Mouse (Mus musculus) CH12.LX (cell line): ENCODE data around the gene Frat2. TPM values are rescaled to one million over a fixed set of nuclear protein-coding genes. Genes with fewer than 3 reads are reported as not detected.

Source experiments
- DNase-seq: peaks from one replicate; pipeline ENCODE4 v3.0.0-alpha.2; 2013; ENCODE audit errors: extremely low read depth
- H3K27ac ChIP-seq: 2 replicates; pipeline ENCODE4 v1.5.1; 2012; ENCODE audit warnings: low read depth, mild to moderate bottlenecking, control low read depth, moderate library complexity; ENCODE audit not compliant: insufficient read depth
- H3K27me3 ChIP-seq: replicated peaks from 2 replicates; pipeline ENCODE3; 2012; ENCODE audit warnings: inconsistent platforms
- H3K36me3 ChIP-seq, 2 experiments: replicated peaks in 1 of 2; 2 replicates each; pipeline versions ENCODE3 to v1.6.1; 2012; ENCODE audit warnings: inconsistent platforms in 1 of 2, low read length in 1 of 2, mild to moderate bottlenecking in 1 of 2, mixed read lengths in 1 of 2, moderate library complexity in 1 of 2; ENCODE audit not compliant: control insufficient read depth in 1 of 2, insufficient read depth in 1 of 2
- H3K4me1 ChIP-seq, 2 experiments: 2 replicates each; pipeline ENCODE4 v1.6.1; 2012; ENCODE audit warnings: inconsistent platforms in 1 of 2, moderate library complexity in 1 of 2; ENCODE audit not compliant: insufficient read depth in 2 of 2, control insufficient read depth in 1 of 2
- H3K4me2 ChIP-seq: 2 replicates; pipeline ENCODE4 v1.6.1; 2012; ENCODE audit warnings: low read depth, mild to moderate bottlenecking, control low read depth; ENCODE audit not compliant: poor library complexity, insufficient read depth, severe bottlenecking
- H3K4me3 ChIP-seq, 3 experiments: fragments of 150-350 bp in 1 of 3; sonication (generic) in 1 of 3; replicated peaks in 1 of 3; 2 replicates each; pipeline versions ENCODE3 to v1.5.1; 2011 to 2012; ENCODE audit warnings: low read depth in 2 of 3, low read length in 2 of 3, mild to moderate bottlenecking in 2 of 3, moderate library complexity in 2 of 3, control low read depth in 1 of 3, improper control_type of control experiment in 1 of 3, inconsistent platforms in 1 of 3, mixed read lengths in 1 of 3; ENCODE audit not compliant: poor library complexity in 1 of 3
- H3K79me2 ChIP-seq: replicated peaks from 2 replicates; pipeline ENCODE4 v1.6.1; 2012; ENCODE audit warnings: mild to moderate bottlenecking, moderate library complexity; ENCODE audit not compliant: control insufficient read depth, poor library complexity, insufficient read depth, severe bottlenecking; ENCODE audit errors: extremely low read depth
- H3K9ac ChIP-seq: 2 replicates; pipeline ENCODE4 v1.6.1; 2012; ENCODE audit warnings: low read depth, mild to moderate bottlenecking, control low read depth, moderate library complexity; ENCODE audit not compliant: insufficient read depth
- H3K9me3 ChIP-seq: replicated peaks from 2 replicates; pipeline ENCODE3; 2012; ENCODE audit warnings: low read length, inconsistent platforms, mixed read lengths
- BHLHE40 ChIP-seq: IDR thresholded peaks from 2 replicates; pipeline ENCODE4 v1.6.1; 2011; ENCODE audit warnings: mild to moderate bottlenecking, low read depth, low read length, improper control_type of control experiment
- CTCF ChIP-seq, 2 experiments: IDR thresholded peaks in 1 of 2; conservative IDR thresholded peaks in 1 of 2; 2 replicates each; pipeline ENCODE4 v1.5.1; 2011 to 2012; ENCODE audit warnings: low read depth in 2 of 2, low read length in 2 of 2, improper control_type of control experiment in 1 of 2, inconsistent platforms in 1 of 2, mild to moderate bottlenecking in 1 of 2, moderate library complexity in 1 of 2
- E2F4 ChIP-seq: IDR thresholded peaks from 2 replicates; pipeline ENCODE4 v1.6.1; 2011; ENCODE audit warnings: low read depth, low read length, improper control_type of control experiment; ENCODE audit not compliant: insufficient replicate concordance
- ELF1 ChIP-seq: IDR thresholded peaks from 2 replicates; pipeline ENCODE4 v1.6.1; 2014; ENCODE audit warnings: low read depth, mild to moderate bottlenecking, inconsistent platforms, low read length, improper control_type of control experiment
- EP300 ChIP-seq: IDR thresholded peaks from 2 replicates; pipeline ENCODE4 v1.6.1; 2011; ENCODE audit warnings: low read length, improper control_type of control experiment
- GABPA ChIP-seq: IDR thresholded peaks from 2 replicates; pipeline ENCODE4 v1.6.1; 2012; ENCODE audit warnings: low read depth, low read length, improper control_type of control experiment, inconsistent platforms; ENCODE audit not compliant: insufficient replicate concordance
- HCFC1 ChIP-seq: IDR thresholded peaks from 2 replicates; pipeline ENCODE4 v1.6.1; 2012; ENCODE audit warnings: low read depth, mild to moderate bottlenecking, inconsistent platforms, low read length, improper control_type of control experiment
- JUN ChIP-seq: IDR thresholded peaks from 2 replicates; pipeline ENCODE4 v1.6.1; 2011; ENCODE audit warnings: low read depth, mild to moderate bottlenecking, low read length, improper control_type of control experiment, moderate library complexity; ENCODE audit not compliant: insufficient read depth
- JUND ChIP-seq: conservative IDR thresholded peaks from 2 replicates; pipeline ENCODE4 v1.6.1; 2011; ENCODE audit warnings: low read depth, low read length, improper control_type of control experiment
- KAT2A ChIP-seq: IDR thresholded peaks from 2 replicates; pipeline ENCODE4 v1.6.1; 2012; ENCODE audit warnings: low read length, improper control_type of control experiment, inconsistent platforms; ENCODE audit not compliant: insufficient replicate concordance
- MAFK ChIP-seq: IDR thresholded peaks from 2 replicates; pipeline ENCODE4 v1.6.1; 2011; ENCODE audit warnings: low read length, improper control_type of control experiment; ENCODE audit not compliant: insufficient replicate concordance
- MAZ ChIP-seq: IDR thresholded peaks from 2 replicates; pipeline ENCODE4 v1.6.1; 2012; ENCODE audit warnings: low read depth, mild to moderate bottlenecking, inconsistent platforms, low read length, improper control_type of control experiment, moderate library complexity
- MEF2A ChIP-seq: IDR thresholded peaks from 2 replicates; pipeline ENCODE4 v1.6.1; 2014; ENCODE audit warnings: low read depth, mild to moderate bottlenecking, inconsistent platforms, low read length, improper control_type of control experiment, borderline replicate concordance
- MXI1 ChIP-seq: IDR thresholded peaks from 2 replicates; pipeline ENCODE4 v1.6.1; 2011; ENCODE audit warnings: mild to moderate bottlenecking, low read depth, low read length, improper control_type of control experiment
- NELFE ChIP-seq: IDR thresholded peaks from 2 replicates; pipeline ENCODE4 v1.6.1; 2011; ENCODE audit warnings: low read depth, low read length, improper control_type of control experiment
- NRF1 ChIP-seq: IDR thresholded peaks from 2 replicates; pipeline ENCODE4 v1.6.1; 2014; ENCODE audit warnings: low read depth, mild to moderate bottlenecking, inconsistent platforms, low read length, improper control_type of control experiment, moderate library complexity
- POLR2A ChIP-seq: IDR thresholded peaks from 2 replicates; pipeline ENCODE4 v1.6.1; 2011; ENCODE audit warnings: low read depth, mild to moderate bottlenecking, improper control_type of control experiment, low read length
- POLR2AphosphoS2 ChIP-seq: IDR thresholded peaks from 2 replicates; pipeline ENCODE4 v1.6.1; 2011; ENCODE audit warnings: low read depth, low read length, improper control_type of control experiment
- RAD21 ChIP-seq: IDR thresholded peaks from 2 replicates; pipeline ENCODE4 v1.6.1; 2011; ENCODE audit warnings: low read depth, mild to moderate bottlenecking, low read length, improper control_type of control experiment, moderate library complexity
- RCOR1 ChIP-seq: conservative IDR thresholded peaks from 2 replicates; pipeline ENCODE4 v1.6.1; 2012; ENCODE audit warnings: low read depth, mild to moderate bottlenecking, inconsistent platforms, low read length, improper control_type of control experiment
- SIN3A ChIP-seq: IDR thresholded peaks from 2 replicates; pipeline ENCODE4 v1.6.1; 2012; ENCODE audit warnings: low read length, improper control_type of control experiment, inconsistent platforms
- TCF12 ChIP-seq: IDR thresholded peaks from 2 replicates; pipeline ENCODE4 v1.6.1; 2014; ENCODE audit warnings: low read depth, mild to moderate bottlenecking, inconsistent platforms, low read length, improper control_type of control experiment
- UBTF ChIP-seq: IDR thresholded peaks from 2 replicates; pipeline ENCODE4 v1.6.1; 2012; ENCODE audit warnings: low read depth, mild to moderate bottlenecking, inconsistent platforms, low read length, improper control_type of control experiment, moderate library complexity
- USF2 ChIP-seq: conservative IDR thresholded peaks from 2 replicates; pipeline ENCODE4 v1.6.1; 2011; ENCODE audit warnings: low read depth, low read length, improper control_type of control experiment
- ZC3H11A ChIP-seq: IDR thresholded peaks from 2 replicates; pipeline ENCODE4 v1.6.1; 2012; ENCODE audit warnings: low read depth, mild to moderate bottlenecking, inconsistent platforms, low read length, improper control_type of control experiment
- ZKSCAN1 ChIP-seq: IDR thresholded peaks from 2 replicates; pipeline ENCODE4 v1.6.1; 2012; ENCODE audit warnings: low read depth, inconsistent platforms, low read length, improper control_type of control experiment, borderline replicate concordance
- dilution Hi-C: fragments of 300-500 bp; cut with MboI; formaldehyde crosslinking; loops from 2 replicates; pipeline ENCODE4 v1.14.3; 2020; ENCODE audit warnings: low sequenced_read_pairs; ENCODE audit not compliant: extremely low pct_unique_long_range_greater_than_20kb, extremely low pct_ligation_motif_present
- in situ Hi-C: fragments of 300-500 bp; cut with MboI; formaldehyde crosslinking; loops from 3 replicates; pipeline ENCODE4 v1.14.3; 2019; ENCODE audit warnings: low sequenced_read_pairs, low pct_ligation_motif_present, low pct_unique_long_range_greater_than_20kb, mixed read lengths
- polyA plus RNA-seq: library from polyadenylated mRNA; unstranded; fragments of >175 nt; gene quantifications from 2 replicates; pipeline ENCODE4 v1.2.1, GENCODE M21; 2012; ENCODE audit warnings: low read depth; ENCODE audit not compliant: insufficient read length
- total RNA-seq, 2 experiments: library from RNA; depleted of rRNA; stranded (reverse); fragments of 300-350 nt in 1 of 2; fragments of >200 nt in 1 of 2; gene quantifications; 2 replicates each; pipeline ENCODE4 v1.2.3; 2012 to 2014

Frat2 gene
- total and polyA plus RNA-seq, 3 experiments: 0.55 to 1.3 (median 1.0) TPM

- in situ Hi-C loops: no loop called here
- no peak for TF ChIP-seq MAFK
- no peak for TF ChIP-seq CTCF (conservative IDR thresholded peaks at IDR 0.05 in 1 of 2, IDR thresholded peaks at IDR 0.05 in 1 of 2; ENCODE audit: low read depth in 2 of 2, low read length in 2 of 2)
- TF ChIP-seq SIN3A: no peak
- no peak for TF ChIP-seq JUND
- no peak for TF ChIP-seq MAZ
- no peak for TF ChIP-seq POLR2AphosphoS2
- no peak for TF ChIP-seq HCFC1
- no peak for TF ChIP-seq UBTF
- TF ChIP-seq RAD21: no peak
- no peak for TF ChIP-seq E2F4
- TF ChIP-seq ZC3H11A: no peak
- TF ChIP-seq ELF1: no peak
- no peak for TF ChIP-seq GABPA
- TF ChIP-seq KAT2A: no peak
- no peak for TF ChIP-seq MXI1
- TF ChIP-seq NELFE: no peak
- no peak for TF ChIP-seq TCF12
- TF ChIP-seq, all 38 proteins: peak for 0
- peaks cover 16% of the 10 kb centered on the region for H3K27me3 ChIP-seq
- H3K27ac ChIP-seq: no peak overlapping the region
- no peak overlapping the region for H3K9ac ChIP-seq
- H3K9me3 ChIP-seq: peaks cover 8% of the 10 kb centered on the region
- dilution Hi-C loops: no loop called here
- no peak overlapping the region for H3K4me3 ChIP-seq
- no peaks in the 10 kb centered on the region for H3K79me2 ChIP-seq
- H3K36me3 ChIP-seq: no peaks in the 10 kb centered on the region
- no peak overlapping the region for H3K4me2 ChIP-seq
- DNase-seq: no peak
- peaks cover 0 to 14% of the 10 kb centered on the region in 2 experiments; a peak in 2 of 4 replicates for H3K4me1 ChIP-seq
These were observed 21.4 kb downstream of the Frat2 start for GRCm38 (mm10) chr19:41826529-41826928.

DNA sequence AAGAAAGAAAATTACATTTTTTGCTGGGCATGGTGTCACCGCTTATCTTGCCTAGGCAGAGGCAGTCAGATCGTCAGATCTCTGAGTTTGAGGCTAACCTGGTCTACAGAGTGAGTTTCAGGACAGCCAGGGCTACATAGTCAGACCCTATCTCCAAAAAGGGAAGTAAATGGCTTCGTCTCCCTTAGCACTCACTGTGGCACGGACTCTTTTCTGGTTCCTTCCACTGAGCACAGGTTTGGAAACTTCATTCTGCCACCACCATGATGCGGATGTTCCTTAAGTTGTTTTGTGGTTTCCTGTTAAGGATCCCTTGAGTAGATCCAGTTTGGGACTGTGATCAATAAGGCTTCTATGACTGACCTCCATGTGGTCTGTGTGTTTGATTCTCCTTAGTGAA, 23.0 kb downstream of the Frat2 start:
- Histone ChIP-seq H3K27ac (no peak overlapping the region), H3K79me2 (no peaks in the 10 kb centered on the region), H3K9ac (no peak overlapping the region), H3K4me3 (no peak overlapping the region), H3K4me2 (no peak overlapping the region), H3K9me3 (no peaks in the 10 kb centered on the region), H3K27me3 (peaks cover 2% of the 10 kb centered on the region), H3K4me1 (peaks cover 0 to 7% of the 10 kb centered on the region in 2 experiments; a peak in 2 of 4 replicates), H3K36me3 (no peaks in the 10 kb centered on the region)
- TF ChIP-seq EP300 (no peak), BHLHE40 (no peak), RCOR1 (no peak), MEF2A (no peak), ZKSCAN1 (no peak), JUND (no peak), USF2 (no peak), MAZ (no peak), JUN (no peak), NRF1 (no peak), POLR2A (no peak)
- dilution Hi-C loops: no loop called here
- DNase-seq: no peak
- in situ Hi-C loops: no loop called here
